Comparison of ENCODE assay signal across 9 mouse cellular contexts in genomic region chr5:45278005-45278432, GRCm38 (mm10).
DNase-seq lines count a peak whose midpoint lies in the region; ATAC-seq lines count a peak whose summit lies in the region.
"Had no signal": no experiment of that assay in that cellular context is flagged by ENCODE, and none has a peak within 500 bp of the region (broad histone marks: within the 10 kb centered on the region; RNA-seq: fewer than 3 reads in every experiment).

No protein-coding gene starts in this region.

- no peak overlapping the region for H3K27ac ChIP-seq in heart, embryonic 13.5 days (replicated peaks)
- H3K27ac ChIP-seq in intestine, embryonic 14.5 days (ENCODE audit: low read depth), result peak overlapping the region; percentile 67; the same call in 1 of the 2 replicates

- H3K9ac ChIP-seq in heart, embryonic 13.5 days, result peak overlapping the region; percentile 71
- 0 out of 2 replicates have a peak overlapping the region, but pooled peaks have one; percentile 30 for H3K9ac ChIP-seq in intestine, embryonic 14.5 days (ENCODE audit: low read length)

- intact Hi-C loops in heart, postnatal 25 days (cut with DNase I), result loop anchor here (1.0 to 2.0 kb wide), 3 partner anchors 571 to 974 kb away; no protein-coding TSS in a partner anchor
- intact Hi-C loops in left cerebral cortex, postnatal 36 days (cut with DNase I), result loop anchor here (5.0 kb wide), 2 partner anchors 796 to 976 kb away; no protein-coding TSS in a partner anchor

- ATAC-seq in heart, embryonic 13.5 days (ENCODE audit: extremely low read depth, insufficient number of reproducible peaks, low FRiP score, low TSS enrichment), result no peak
- peak; percentile 87 for ATAC-seq in intestine, embryonic 14.5 days (replicated peaks; ENCODE audit: low FRiP score, low TSS enrichment, low read depth)

- no peaks in the 10 kb centered on the region for H3K9me3 ChIP-seq in heart, embryonic 13.5 days
- no peaks in the 10 kb centered on the region for H3K9me3 ChIP-seq in intestine, embryonic 14.5 days (ENCODE audit: control insufficient read depth, low read length)
- H3K9me3 ChIP-seq: G1E had no signal

- no peaks in the 10 kb centered on the region for H3K36me3 ChIP-seq in heart, embryonic 13.5 days
- H3K36me3 ChIP-seq in intestine, embryonic 14.5 days (ENCODE audit: control insufficient read depth, insufficient read depth, low read length), result no peaks in the 10 kb centered on the region
- H3K36me3 ChIP-seq: G1E had no signal

- peak overlapping the region; percentile 76 for H3K4me2 ChIP-seq in heart, embryonic 13.5 days
- H3K4me2 ChIP-seq in intestine, embryonic 14.5 days (ENCODE audit: low read length), result peak overlapping the region; percentile 62

- no peak for DNase-seq in heart, postnatal 25 days (ENCODE audit: low spot score)
- peak; percentile 64 for DNase-seq in embryo, embryonic 10.5 days (ENCODE audit: low spot score)
- peak; percentile 74 for DNase-seq in intestine, embryonic 14.5 days (ENCODE audit: low spot score)
- DNase-seq in lung, postnatal 10 days, result peak; percentile 6
- DNase-seq in urinary bladder, postnatal 36 days (ENCODE audit: low spot score in 2 of 2), result peak; percentile 9 to 18
- DNase-seq in testis, postnatal 14 days (ENCODE audit: low spot score), result no peak
- no peak for DNase-seq in left cerebral cortex, postnatal 36 days (ENCODE audit: low spot score in 2 of 2)

- peak overlapping the region; percentile 45 for H3K4me3 ChIP-seq in heart, embryonic 13.5 days
- peak overlapping the region; percentile 31 for H3K4me3 ChIP-seq in intestine, embryonic 14.5 days (ENCODE audit: low read depth, low read length)

- 0% methylated on average over 10 of the region's 10 CpGs for WGBS in heart, embryonic 13.5 days
- WGBS in intestine, embryonic 14.5 days, result under 1% methylated on average over 10 of the region's 10 CpGs

- H3K4me1 ChIP-seq in heart, embryonic 13.5 days, result peaks cover 4% of the 10 kb centered on the region; the same call in 1 of the 2 replicates
- H3K4me1 ChIP-seq in intestine, embryonic 14.5 days (replicated peaks; ENCODE audit: control insufficient read depth, insufficient read depth, low read length), result peaks cover 11% of the 10 kb centered on the region; the same call in 1 of the 2 replicates

- H3K27me3 ChIP-seq in heart, embryonic 13.5 days (replicated peaks), result no peaks in the 10 kb centered on the region
- H3K27me3 ChIP-seq in intestine, embryonic 14.5 days (replicated peaks; ENCODE audit: control insufficient read depth, insufficient read depth, low read length), result no peaks in the 10 kb centered on the region

Comparison
In these comparisons a context has a peak if more than half of its experiments do, and no peak if none do; other contexts are left out.
1. DNase-seq: peak in embryo, embryonic 10.5 days (single experiment), intestine, embryonic 14.5 days (single experiment), lung, postnatal 10 days (single experiment) and urinary bladder, postnatal 36 days (2 of 2); none in heart, postnatal 25 days (single experiment), testis, postnatal 14 days (single experiment) and left cerebral cortex, postnatal 36 days (0 of 2).